Mouse (Mus musculus): Measurements from ENCODE around the gene Hk1.

Gene Hk1

GRCm38 (mm10) chr10:62379808-62380207 lies at the start of gene Hk1:
Hk1 (minus strand) TSS chr10:62379908.
- DNase-seq: no peak

- peak in 1 of 2 experiments; percentile 31 for DNase-seq
Measured at GRCm38 (mm10) chr10:62425081-62425871, 45.6 kb upstream of the Hk1 start.

GRCm38 (mm10) chr10:62422255-62422654 lies 42.5 kb upstream of the Hk1 start, which contains the start of gene Hkdc1:
Hkdc1 (minus strand) TSS chr10:62422491.
- DNase-seq: peak in 1 of 2 experiments; percentile 45

- DNase-seq: no peak
Measured at GRCm38 (mm10) chr10:62421127-62421526, 41.4 kb upstream of the Hk1 start.

GRCm38 (mm10) chr10:62420399-62420798 lies 40.7 kb upstream of the Hk1 start:
- DNase-seq: no peak

GRCm38 (mm10) chr10:62419422-62419821 lies 39.7 kb upstream of the Hk1 start:
- no peak for DNase-seq

GRCm38 (mm10) chr10:62418831-62419356 lies 39.2 kb upstream of the Hk1 start:
- no peak for DNase-seq

- no peak for DNase-seq
Measured at GRCm38 (mm10) chr10:62413606-62413982, 33.9 kb upstream of the Hk1 start.

- DNase-seq: peak; percentile 43 to 54
Measured at GRCm38 (mm10) chr10:62412906-62413605, 33.3 kb upstream of the Hk1 start.

GRCm38 (mm10) chr10:62411431-62412410 lies 32.0 kb upstream of the Hk1 start:
- DNase-seq: no peak

- peak; percentile 80 to 85 for DNase-seq
Measured at GRCm38 (mm10) chr10:62410943-62411342, 31.2 kb upstream of the Hk1 start.

- DNase-seq: peak; percentile 75 to 79
Measured at GRCm38 (mm10) chr10:62404901-62405300, 25.2 kb upstream of the Hk1 start.

GRCm38 (mm10) chr10:62401641-62402111 lies 22.0 kb upstream of the Hk1 start:
- DNase-seq: no peak

- no peak for DNase-seq
Measured at GRCm38 (mm10) chr10:62383011-62383410, 3.3 kb upstream of the Hk1 start.

- no peak for DNase-seq
Measured at GRCm38 (mm10) chr10:62380936-62381335, 1.2 kb upstream of the Hk1 start.

- no peak for DNase-seq
Measured at GRCm38 (mm10) chr10:62358827-62359226, 20.9 kb downstream of the Hk1 start.

GRCm38 (mm10) chr10:62356105-62356730 lies 23.5 kb downstream of the Hk1 start:
- no peak for DNase-seq

GRCm38 (mm10) chr10:62345147-62345546 lies 34.6 kb downstream of the Hk1 start:
- DNase-seq: no peak

- DNase-seq: no peak
Measured at GRCm38 (mm10) chr10:62344004-62344752, 35.5 kb downstream of the Hk1 start.

GRCm38 (mm10) chr10:62342512-62342911 lies 37.2 kb downstream of the Hk1 start:
- no peak for DNase-seq

GRCm38 (mm10) chr10:62341956-62342355 lies 37.8 kb downstream of the Hk1 start:
- no peak for DNase-seq
